Mouse (Mus musculus) liver, embryonic 14.5 days (tissue): ENCODE measurements around the gene Sars.

ENCODE experiments used
- CTCF ChIP-seq: IDR thresholded peaks from 2 replicates; pipeline ENCODE4 v1.5.1; 2016; ENCODE audit warnings: antibody characterized with exemption, low read depth, control low read depth
- EP300 ChIP-seq: IDR thresholded peaks from 2 replicates; pipeline ENCODE4 v1.6.1; 2016; ENCODE audit warnings: antibody characterized with exemption, low read depth

DNA sequence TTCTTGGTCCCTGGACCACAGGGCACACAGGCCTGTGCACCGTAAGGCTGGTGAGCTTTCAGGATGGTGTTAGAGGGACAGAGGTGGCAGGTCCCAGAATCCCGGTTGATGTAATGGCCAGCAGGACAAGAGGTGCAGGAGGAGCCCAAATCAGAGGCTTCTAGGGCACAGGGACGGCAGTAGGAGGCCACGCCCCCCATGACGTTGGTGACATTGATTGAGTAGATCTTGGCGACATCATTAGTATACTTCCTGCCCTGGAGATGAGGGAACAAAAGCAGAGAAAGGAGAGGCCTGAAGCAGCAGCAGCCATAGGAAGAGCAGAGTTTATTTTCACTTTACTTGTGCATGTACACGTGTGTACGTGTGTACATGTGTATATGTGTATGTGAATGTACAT is 22.8 kb upstream of the Sars start:
- TF ChIP-seq CTCF (no peak), EP300 (no peak)
